Mouse (Mus musculus): ENCODE measurements around the gene Drp2. TPM values are rescaled to one million over a fixed set of nuclear protein-coding genes. Genes with fewer than 3 reads are reported as not detected.
A peak's percentile ranks its signal among the peaks of the same experiment; 100 is the strongest.

Gene Drp2
- polyA plus RNA-seq, 1 experiment from 2014 or later, result 0.46 TPM

GRCm38 (mm10) chrX:134427307-134427706 is 23.0 kb downstream of the Drp2 start:
- H3K9ac ChIP-seq (ENCODE audit: low read length), result no peak overlapping the region
- ATAC-seq (ENCODE audit: insufficient number of reproducible peaks, insufficient read depth, low FRiP score, low read depth), result no peak
- no peak overlapping the region for H3K4me3 ChIP-seq (ENCODE audit: control insufficient read depth in 1 of 2, insufficient read depth in 1 of 2, low read depth in 1 of 2, low read length in 2 of 2)
- no peak overlapping the region for H3K4me2 ChIP-seq (ENCODE audit: low read length)
- no peak overlapping the region for H3K27ac ChIP-seq (replicated peaks in 1 of 2; ENCODE audit: control insufficient read depth in 1 of 2, insufficient read depth in 1 of 2, low read depth in 2 of 2, low read length in 2 of 2)
- H3K36me3 ChIP-seq (ENCODE audit: control insufficient read depth, insufficient read depth, low read length), result no peaks in the 10 kb centered on the region
- 63% methylated on average over 3 of the region's 3 CpGs for WGBS
- no peaks in the 10 kb centered on the region for H3K27me3 ChIP-seq (ENCODE audit: control insufficient read depth, insufficient read depth, low read length)
- H3K9me3 ChIP-seq (ENCODE audit: control insufficient read depth, low read length), result no peaks in the 10 kb centered on the region
- peaks cover 3% of the 10 kb centered on the region in 2 experiments; a peak in 1 of 4 replicates for H3K4me1 ChIP-seq (ENCODE audit: control insufficient read depth in 2 of 2, insufficient read depth in 2 of 2, low read length in 2 of 2)

GRCm38 (mm10) chrX:134474988-134475710 is 70.8 kb downstream of the Drp2 start:
- Histone ChIP-seq H3K36me3 (ENCODE audit: control insufficient read depth, insufficient read depth, low read length) (no peaks in the 10 kb centered on the region), H3K4me1 (ENCODE audit: control insufficient read depth in 2 of 2, insufficient read depth in 2 of 2, low read length in 2 of 2) (no peaks in the 10 kb centered on the region), H3K27ac (replicated peaks in 1 of 2; ENCODE audit: control insufficient read depth in 1 of 2, insufficient read depth in 1 of 2, low read depth in 2 of 2, low read length in 2 of 2) (no peak overlapping the region), H3K4me2 (ENCODE audit: low read length) (peak overlapping the region; percentile 16; the same call in 1 of the 2 replicates), H3K9me3 (ENCODE audit: control insufficient read depth, low read length) (peaks cover 12% of the 10 kb centered on the region; the same call in 1 of the 2 replicates), H3K4me3 (ENCODE audit: control insufficient read depth in 1 of 2, insufficient read depth in 1 of 2, low read depth in 1 of 2, low read length in 2 of 2) (no peak overlapping the region), H3K9ac (ENCODE audit: low read length) (no peak overlapping the region), H3K27me3 (ENCODE audit: control insufficient read depth, insufficient read depth, low read length) (no peaks in the 10 kb centered on the region)
- WGBS, result 59% methylated on average over 67 of the region's 67 CpGs
- no peak for ATAC-seq (ENCODE audit: insufficient number of reproducible peaks, insufficient read depth, low FRiP score, low read depth)

- Histone ChIP-seq H3K4me2 (ENCODE audit: low read length) (peak within 1 kb of the TSS; percentile 16; the same call in 1 of the 2 replicates), H3K4me1 (ENCODE audit: control insufficient read depth in 2 of 2, insufficient read depth in 2 of 2, low read length in 2 of 2) (no peaks in the 10 kb centered on the region), H3K4me3 (ENCODE audit: control insufficient read depth in 1 of 2, insufficient read depth in 1 of 2, low read depth in 1 of 2, low read length in 2 of 2) (no peak within 1 kb of the TSS), H3K9me3 (ENCODE audit: control insufficient read depth, low read length) (peaks cover 12% of the 10 kb centered on the region; the same call in 1 of the 2 replicates), H3K27me3 (ENCODE audit: control insufficient read depth, insufficient read depth, low read length) (no peaks in the 10 kb centered on the region), H3K9ac (ENCODE audit: low read length) (no peak within 1 kb of the TSS), H3K36me3 (ENCODE audit: control insufficient read depth, insufficient read depth, low read length) (no peaks in the 10 kb centered on the region), H3K27ac (replicated peaks in 1 of 2; ENCODE audit: control insufficient read depth in 1 of 2, insufficient read depth in 1 of 2, low read depth in 2 of 2, low read length in 2 of 2) (no peak within 1 kb of the TSS)
- no peak for ATAC-seq (ENCODE audit: insufficient number of reproducible peaks, insufficient read depth, low FRiP score, low read depth)
- 83% methylated on average over 25 of the region's 25 CpGs for WGBS
Observed at GRCm38 (mm10) chrX:134476290-134476689, 71.9 kb downstream of the Drp2 start, which contains the start of gene Taf7l. Gene Taf7l, minus strand, starts transcription at chrX:134476490.

GRCm38 (mm10) chrX:134481720-134482119 is 77.4 kb downstream of the Drp2 start:
- no peaks in the 10 kb centered on the region for H3K27me3 ChIP-seq (ENCODE audit: control insufficient read depth, insufficient read depth, low read length)
- WGBS, result 38% methylated on average over 3 of the region's 3 CpGs

GRCm38 (mm10) chrX:134500651-134501050 is 96.3 kb downstream of the Drp2 start:
- H3K4me2 ChIP-seq (ENCODE audit: low read length), result no peak overlapping the region
- 76% methylated on average over 8 of the region's 8 CpGs for WGBS
- ATAC-seq (ENCODE audit: insufficient number of reproducible peaks, insufficient read depth, low FRiP score, low read depth), result no peak

More at GRCm38 (mm10) chrX:134481720-134482119, 77.4 kb downstream of the Drp2 start:
- no peak overlapping the region for H3K4me3 ChIP-seq (ENCODE audit: control insufficient read depth in 1 of 2, insufficient read depth in 1 of 2, low read depth in 1 of 2, low read length in 2 of 2)
- no peak overlapping the region for H3K9ac ChIP-seq (ENCODE audit: low read length)
- H3K4me1 ChIP-seq (ENCODE audit: control insufficient read depth in 2 of 2, insufficient read depth in 2 of 2, low read length in 2 of 2), result no peaks in the 10 kb centered on the region
- H3K4me2 ChIP-seq (ENCODE audit: low read length), result no peak overlapping the region
- H3K9me3 ChIP-seq (ENCODE audit: control insufficient read depth, low read length), result no peaks in the 10 kb centered on the region
- no peak for ATAC-seq (ENCODE audit: insufficient number of reproducible peaks, insufficient read depth, low FRiP score, low read depth)
- H3K27ac ChIP-seq (replicated peaks in 1 of 2; ENCODE audit: control insufficient read depth in 1 of 2, insufficient read depth in 1 of 2, low read depth in 2 of 2, low read length in 2 of 2), result no peak overlapping the region
- H3K36me3 ChIP-seq (ENCODE audit: control insufficient read depth, insufficient read depth, low read length), result no peaks in the 10 kb centered on the region

More at GRCm38 (mm10) chrX:134500651-134501050, 96.3 kb downstream of the Drp2 start:
- no peak overlapping the region for H3K9ac ChIP-seq (ENCODE audit: low read length)
- no peaks in the 10 kb centered on the region for H3K27me3 ChIP-seq (ENCODE audit: control insufficient read depth, insufficient read depth, low read length)
- no peaks in the 10 kb centered on the region for H3K36me3 ChIP-seq (ENCODE audit: control insufficient read depth, insufficient read depth, low read length)
- no peak overlapping the region for H3K27ac ChIP-seq (replicated peaks in 1 of 2; ENCODE audit: control insufficient read depth in 1 of 2, insufficient read depth in 1 of 2, low read depth in 2 of 2, low read length in 2 of 2)
- no peaks in the 10 kb centered on the region for H3K9me3 ChIP-seq (ENCODE audit: control insufficient read depth, low read length)
- H3K4me3 ChIP-seq (ENCODE audit: control insufficient read depth in 1 of 2, insufficient read depth in 1 of 2, low read depth in 1 of 2, low read length in 2 of 2), result no peak overlapping the region
- H3K4me1 ChIP-seq (ENCODE audit: control insufficient read depth in 2 of 2, insufficient read depth in 2 of 2, low read length in 2 of 2), result no peaks in the 10 kb centered on the region

Other genes starting within 250 kb of the Drp2 start
- gene Xkrx, start 242.5 kb upstream of the Drp2 start, polyA plus RNA-seq (2014; fragmentation: Nextera tagmentation; extraction: Ambion mirVana), result 0.27 and 0.34 TPM in 2 replicates
- not detected in 2 replicates for gene Arl13a, start 217.1 kb upstream of the Drp2 start, polyA plus RNA-seq (2014; fragmentation: Nextera tagmentation; extraction: Ambion mirVana)
- gene Nox1, start 182.6 kb upstream of the Drp2 start, polyA plus RNA-seq (2014; fragmentation: Nextera tagmentation; extraction: Ambion mirVana), result 0.31 TPM in 1 of 2 replicates, not detected in the other
- 43.7 and 48.8 TPM in 2 replicates for gene Trmt2b, start 127.6 kb upstream of the Drp2 start, polyA plus RNA-seq (2014; fragmentation: Nextera tagmentation; extraction: Ambion mirVana)
- gene Tmem35a, start 109.3 kb upstream of the Drp2 start, polyA plus RNA-seq (2014; fragmentation: Nextera tagmentation; extraction: Ambion mirVana), result 14.8 and 20.2 TPM in 2 replicates
- 28.7 and 31.3 TPM in 2 replicates for gene Cenpi, start 96.5 kb upstream of the Drp2 start, polyA plus RNA-seq (2014; fragmentation: Nextera tagmentation; extraction: Ambion mirVana)
- gene Taf7l, start 71.9 kb downstream of the Drp2 start, polyA plus RNA-seq (2014; fragmentation: Nextera tagmentation; extraction: Ambion mirVana), result not detected in 2 replicates
- gene Timm8a1, start 137.3 kb downstream of the Drp2 start, polyA plus RNA-seq (2014; fragmentation: Nextera tagmentation; extraction: Ambion mirVana), result 70.6 and 73.9 TPM in 2 replicates
- gene Btk, start 179.0 kb downstream of the Drp2 start, polyA plus RNA-seq (2014; fragmentation: Nextera tagmentation; extraction: Ambion mirVana), result 0.61 and 0.85 TPM in 2 replicates
- 303 and 361 TPM in 2 replicates for gene Rpl36a, start 181.1 kb downstream of the Drp2 start, polyA plus RNA-seq (2014; fragmentation: Nextera tagmentation; extraction: Ambion mirVana)
- gene Gla, start 196.6 kb downstream of the Drp2 start, polyA plus RNA-seq (2014; fragmentation: Nextera tagmentation; extraction: Ambion mirVana), result 2.4 and 3.2 TPM in 2 replicates
- 81.0 and 85.6 TPM in 2 replicates for gene Hnrnph2, start 196.6 kb downstream of the Drp2 start, polyA plus RNA-seq (2014; fragmentation: Nextera tagmentation; extraction: Ambion mirVana)

All from heart, embryonic 14.5 days (tissue).